Mouse (Mus musculus) spleen, postnatal 10 days (tissue): ENCODE results near the gene A930018P22Rik.

Experiments used
- DNase-seq, 2 experiments: peaks; one replicate each; pipeline ENCODE4 v3.0.0; 2021 to 2022; ENCODE audit warnings: low spot score in 2 of 2

Gene A930018P22Rik

GRCm38 (mm10) chr2:104157831-104158230 lies 35.3 kb downstream of the A930018P22Rik start:
- DNase-seq: no peak

- no peak for DNase-seq
Measured at GRCm38 (mm10) chr2:104163418-104163817, 40.8 kb downstream of the A930018P22Rik start.

GRCm38 (mm10) chr2:104163978-104164487 lies 41.5 kb downstream of the A930018P22Rik start:
- DNase-seq: no peak

- no peak for DNase-seq
Measured at GRCm38 (mm10) chr2:104165631-104166030, 43.1 kb downstream of the A930018P22Rik start.

- DNase-seq: no peak
Measured at GRCm38 (mm10) chr2:104167765-104168164, 45.2 kb downstream of the A930018P22Rik start.

- DNase-seq: no peak
Measured at GRCm38 (mm10) chr2:104168186-104168896, 45.8 kb downstream of the A930018P22Rik start.

GRCm38 (mm10) chr2:104172695-104173348 lies 50.3 kb downstream of the A930018P22Rik start:
- no peak for DNase-seq

GRCm38 (mm10) chr2:104173431-104173830 lies 50.9 kb downstream of the A930018P22Rik start:
- no peak for DNase-seq
